Mouse (Mus musculus): ENCODE results near the gene Rad50. TPM values are rescaled to one million over a fixed set of nuclear protein-coding genes. Genes with fewer than 3 reads are reported as not detected.

Gene Rad50
- polyA plus RNA-seq, 1 experiment from 2014 or later, result 11.9 TPM

- Histone ChIP-seq H3K9ac (no peak overlapping the region), H3K4me1 (replicated peaks) (no peaks in the 10 kb centered on the region), H3K4me2 (no peak overlapping the region), H3K4me3 (no peak overlapping the region), H3K9me3 (no peaks in the 10 kb centered on the region), H3K27me3 (no peaks in the 10 kb centered on the region), H3K27ac (replicated peaks) (no peak overlapping the region), H3K36me3 (no peaks in the 10 kb centered on the region)
- ATAC-seq (ENCODE audit: low read depth), result no peak
- 98% methylated on average over 2 of the region's 2 CpGs for WGBS
Observed at GRCm38 (mm10) chr11:53624124-53624523, 83.0 kb downstream of the Rad50 start.

- ATAC-seq (ENCODE audit: low read depth), result no peak
- Histone ChIP-seq H3K4me1 (replicated peaks) (no peaks in the 10 kb centered on the region), H3K27ac (replicated peaks) (no peak overlapping the region), H3K9me3 (no peaks in the 10 kb centered on the region), H3K36me3 (no peaks in the 10 kb centered on the region), H3K4me3 (no peak overlapping the region), H3K27me3 (no peaks in the 10 kb centered on the region), H3K9ac (no peak overlapping the region), H3K4me2 (no peak overlapping the region)
- WGBS, result 96% methylated on average over 9 of the region's 9 CpGs
Observed at GRCm38 (mm10) chr11:53623573-53623972, 83.5 kb downstream of the Rad50 start.

GRCm38 (mm10) chr11:53622440-53622806 is 84.7 kb downstream of the Rad50 start:
- H3K4me2 ChIP-seq, result no peak overlapping the region
- H3K27me3 ChIP-seq, result no peaks in the 10 kb centered on the region
- H3K4me1 ChIP-seq (replicated peaks), result no peaks in the 10 kb centered on the region
- H3K9ac ChIP-seq, result no peak overlapping the region
- no peak for ATAC-seq (ENCODE audit: low read depth)
- no peak overlapping the region for H3K4me3 ChIP-seq
- H3K27ac ChIP-seq (replicated peaks), result no peak overlapping the region
- no peaks in the 10 kb centered on the region for H3K36me3 ChIP-seq
- WGBS, result 78% methylated on average over 6 of the region's 6 CpGs
- no peaks in the 10 kb centered on the region for H3K9me3 ChIP-seq

GRCm38 (mm10) chr11:53621582-53622439 is 85.3 kb downstream of the Rad50 start:
- H3K27ac ChIP-seq (replicated peaks), result no peak overlapping the region
- ATAC-seq (ENCODE audit: low read depth), result no peak
- WGBS, result 84% methylated on average over 11 of the region's 11 CpGs

GRCm38 (mm10) chr11:53620094-53620493 is 87.0 kb downstream of the Rad50 start:
- WGBS, result 92% methylated on average over 4 of the region's 4 CpGs
- ATAC-seq (ENCODE audit: low read depth), result no peak

More at GRCm38 (mm10) chr11:53621582-53622439, 85.3 kb downstream of the Rad50 start:
- H3K27me3 ChIP-seq, result no peaks in the 10 kb centered on the region
- no peaks in the 10 kb centered on the region for H3K9me3 ChIP-seq
- H3K4me2 ChIP-seq, result no peak overlapping the region
- H3K4me1 ChIP-seq (replicated peaks), result no peaks in the 10 kb centered on the region
- H3K4me3 ChIP-seq, result no peak overlapping the region
- H3K9ac ChIP-seq, result no peak overlapping the region
- no peaks in the 10 kb centered on the region for H3K36me3 ChIP-seq

GRCm38 (mm10) chr11:53619428-53619827 is 87.7 kb downstream of the Rad50 start:
- Histone ChIP-seq H3K4me3 (no peak overlapping the region), H3K27ac (replicated peaks) (no peak overlapping the region), H3K36me3 (no peaks in the 10 kb centered on the region), H3K4me2 (no peak overlapping the region), H3K27me3 (no peaks in the 10 kb centered on the region), H3K4me1 (replicated peaks) (no peaks in the 10 kb centered on the region), H3K9me3 (no peaks in the 10 kb centered on the region), H3K9ac (no peak overlapping the region)
- ATAC-seq (ENCODE audit: low read depth), result no peak
- 63% methylated on average over 6 of the region's 6 CpGs for WGBS

More at GRCm38 (mm10) chr11:53620094-53620493, 87.0 kb downstream of the Rad50 start:
- Histone ChIP-seq H3K27me3 (no peaks in the 10 kb centered on the region), H3K4me1 (replicated peaks) (no peaks in the 10 kb centered on the region), H3K4me3 (no peak overlapping the region), H3K4me2 (no peak overlapping the region), H3K9ac (no peak overlapping the region), H3K9me3 (no peaks in the 10 kb centered on the region), H3K36me3 (no peaks in the 10 kb centered on the region), H3K27ac (replicated peaks) (no peak overlapping the region)

GRCm38 (mm10) chr11:53618619-53619198 is 88.4 kb downstream of the Rad50 start, which contains the start of gene Il4:
Gene Il4 (minus strand): TSS chr11:53618669.
- WGBS, result 86% methylated on average over 7 of the region's 7 CpGs
- Histone ChIP-seq H3K27ac (replicated peaks) (no peak within 1 kb of the TSS), H3K9me3 (no peaks in the 10 kb centered on the region), H3K27me3 (no peaks in the 10 kb centered on the region), H3K4me3 (no peak within 1 kb of the TSS), H3K9ac (no peak within 1 kb of the TSS), H3K4me2 (no peak within 1 kb of the TSS), H3K4me1 (replicated peaks) (no peaks in the 10 kb centered on the region), H3K36me3 (no peaks in the 10 kb centered on the region)
- ATAC-seq (ENCODE audit: low read depth), result no peak

GRCm38 (mm10) chr11:53617562-53618109 is 89.5 kb downstream of the Rad50 start:
- Histone ChIP-seq H3K4me1 (replicated peaks) (no peaks in the 10 kb centered on the region), H3K36me3 (no peaks in the 10 kb centered on the region), H3K9me3 (no peaks in the 10 kb centered on the region), H3K4me2 (no peak overlapping the region), H3K9ac (no peak overlapping the region), H3K4me3 (no peak overlapping the region), H3K27me3 (no peaks in the 10 kb centered on the region), H3K27ac (replicated peaks) (no peak overlapping the region)
- no peak for ATAC-seq (ENCODE audit: low read depth)
- 71% methylated on average over 4 of the region's 4 CpGs for WGBS

- no peak overlapping the region for H3K4me2 ChIP-seq
- no peaks in the 10 kb centered on the region for H3K4me1 ChIP-seq (replicated peaks)
- ATAC-seq (ENCODE audit: low read depth), result no peak
- 84% methylated on average over 8 of the region's 8 CpGs for WGBS
- H3K9ac ChIP-seq, result no peak overlapping the region
- no peak overlapping the region for H3K4me3 ChIP-seq
- H3K27ac ChIP-seq (replicated peaks), result no peak overlapping the region
- no peaks in the 10 kb centered on the region for H3K27me3 ChIP-seq
- H3K36me3 ChIP-seq, result no peaks in the 10 kb centered on the region
- no peaks in the 10 kb centered on the region for H3K9me3 ChIP-seq
Observed at GRCm38 (mm10) chr11:53616748-53617558, 90.2 kb downstream of the Rad50 start.

GRCm38 (mm10) chr11:53615575-53615974 is 91.5 kb downstream of the Rad50 start:
- Histone ChIP-seq H3K4me1 (replicated peaks) (no peaks in the 10 kb centered on the region), H3K9me3 (no peaks in the 10 kb centered on the region), H3K36me3 (no peaks in the 10 kb centered on the region), H3K9ac (no peak overlapping the region), H3K27me3 (no peaks in the 10 kb centered on the region), H3K4me2 (no peak overlapping the region), H3K4me3 (no peak overlapping the region), H3K27ac (replicated peaks) (no peak overlapping the region)
- 95% methylated on average over 8 of the region's 8 CpGs for WGBS
- ATAC-seq (ENCODE audit: low read depth), result no peak

GRCm38 (mm10) chr11:53615172-53615571 is 91.9 kb downstream of the Rad50 start:
- Histone ChIP-seq H3K36me3 (no peaks in the 10 kb centered on the region), H3K4me3 (no peak overlapping the region), H3K9me3 (no peaks in the 10 kb centered on the region), H3K4me2 (no peak overlapping the region), H3K27me3 (no peaks in the 10 kb centered on the region), H3K27ac (replicated peaks) (no peak overlapping the region), H3K4me1 (replicated peaks) (no peaks in the 10 kb centered on the region), H3K9ac (no peak overlapping the region)
- ATAC-seq (ENCODE audit: low read depth), result no peak
- WGBS, result 69% methylated on average over 6 of the region's 6 CpGs

GRCm38 (mm10) chr11:53609672-53610071 is 97.4 kb downstream of the Rad50 start:
- H3K27me3 ChIP-seq, result no peaks in the 10 kb centered on the region
- peaks cover 10% of the 10 kb centered on the region; the same call in 1 of the 2 replicates for H3K4me1 ChIP-seq (replicated peaks)
- WGBS, result 91% methylated on average over 3 of the region's 3 CpGs
- H3K4me2 ChIP-seq, result no peak overlapping the region
- H3K36me3 ChIP-seq, result 0 out of 2 replicates have a peak, but pooled peaks cover 4% of the 10 kb centered on the region
- H3K9me3 ChIP-seq, result no peaks in the 10 kb centered on the region
- ATAC-seq (ENCODE audit: low read depth), result no peak
- H3K9ac ChIP-seq, result no peak overlapping the region
- no peak overlapping the region for H3K27ac ChIP-seq (replicated peaks)
- H3K4me3 ChIP-seq, result no peak overlapping the region
